Mouse (Mus musculus) heart, embryonic 10.5 days (tissue): ENCODE data around the gene Fkbp15. TPM values are rescaled to one million over a fixed set of nuclear protein-coding genes. Genes with fewer than 3 reads are reported as not detected.
A peak's percentile ranks its signal among the peaks of the same experiment; 100 is the strongest.

ENCODE experiments used
- DNase-seq: peaks from one replicate; pipeline ENCODE4 v3.0.0-alpha.2; 2017; ENCODE audit warnings: low spot score
- H3K27ac ChIP-seq: fragments of 300-500 bp; sonication (generic); 2 replicates; pipeline ENCODE4 v1.5.1; 2016; ENCODE audit warnings: mild to moderate bottlenecking
- H3K27me3 ChIP-seq: fragments of 300-500 bp; sonication (generic); 2 replicates; pipeline ENCODE4 v1.6.1; 2016; ENCODE audit warnings: mild to moderate bottlenecking; ENCODE audit not compliant: poor library complexity, insufficient read depth, severe bottlenecking
- H3K36me3 ChIP-seq: fragments of 300-500 bp; sonication (generic); 2 replicates; pipeline ENCODE4 v1.6.1; 2016; ENCODE audit warnings: mild to moderate bottlenecking, moderate library complexity
- H3K4me1 ChIP-seq: fragments of 300-500 bp; sonication (generic); 2 replicates; pipeline ENCODE4 v1.6.1; 2016; ENCODE audit warnings: mild to moderate bottlenecking
- H3K4me3 ChIP-seq: fragments of 300-500 bp; sonication (generic); 2 replicates; pipeline ENCODE4 v1.5.1; 2016; ENCODE audit warnings: mild to moderate bottlenecking, moderate library complexity
- H3K9me3 ChIP-seq: fragments of 300-500 bp; sonication (generic); 2 replicates; pipeline ENCODE4 v1.6.1; 2016; ENCODE audit warnings: mild to moderate bottlenecking, moderate library complexity
- WGBS: fragments of 180-500 bp; shearing (Covaris S2); methylation state at CpG from one replicate; pipeline ENCODE4 v1.1.7; 2016; 5-methylcytosine and 5-hydroxymethylcytosine counted together
- polyA plus RNA-seq: library from polyadenylated mRNA; unstranded; fragments of >200 nt; fragmentation: Nextera tagmentation; extraction: Ambion mirVana; gene quantifications from 2 replicates; pipeline ENCODE4 v1.2.1, GENCODE M21; 2016

Fkbp15 gene
- polyA plus RNA-seq, 1 experiment from 2014 or later: 17.2 TPM

DNA sequence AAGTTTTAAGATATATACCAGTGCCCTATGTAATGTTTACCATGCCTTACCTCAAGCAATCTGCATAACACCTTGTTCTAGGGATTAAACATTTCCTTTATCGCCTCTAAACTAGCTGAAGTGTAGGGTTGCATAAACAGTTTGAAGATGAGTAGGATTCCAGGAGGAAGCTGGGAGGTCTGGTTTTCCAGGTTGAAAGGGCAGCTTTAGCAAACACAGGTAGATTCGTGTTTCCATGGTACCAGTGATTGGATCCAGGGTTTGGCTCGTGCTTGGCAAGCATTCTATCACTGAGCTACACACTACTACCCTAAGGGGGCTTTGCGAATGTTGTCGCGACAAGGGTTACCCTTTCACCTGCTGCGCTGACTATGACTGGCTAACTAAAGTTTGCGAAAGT lies 4.0 kb upstream of the Fkbp15 start:
- Histone ChIP-seq H3K9me3 (no peaks in the 10 kb centered on the region), H3K36me3 (no peaks in the 10 kb centered on the region), H3K27ac (no peak overlapping the region), H3K27me3 (no peaks in the 10 kb centered on the region), H3K4me3 (no peak overlapping the region), H3K4me1 (peaks cover 15% of the 10 kb centered on the region)
- DNase-seq: no peak
- 87% methylated on average over 8 of the region's 8 CpGs for WGBS

DNA sequence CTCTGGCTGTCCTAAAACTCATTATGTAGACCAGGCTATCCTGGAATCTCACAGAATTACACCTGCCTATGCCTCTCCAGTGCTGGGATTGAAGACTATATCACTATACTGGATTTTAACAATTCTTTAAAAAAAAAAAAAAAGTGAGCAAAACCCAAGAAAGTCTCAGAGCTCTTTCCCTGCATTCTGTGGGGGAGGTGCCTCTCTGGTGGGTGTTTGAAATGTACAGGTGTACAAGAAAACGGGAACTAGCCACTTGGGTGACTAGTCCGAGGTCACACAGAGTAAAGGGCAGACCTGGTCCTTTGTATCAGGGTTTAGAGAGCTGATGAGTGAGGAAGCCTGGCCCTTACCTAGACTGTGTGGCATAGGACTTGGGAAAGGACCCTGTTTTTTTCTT lies 2.1 kb upstream of the Fkbp15 start:
- 81% methylated on average over 2 of the region's 2 CpGs for WGBS
- Histone ChIP-seq H3K4me3 (no peak overlapping the region; the same call in 1 of the 2 replicates), H3K27ac (no peak overlapping the region), H3K36me3 (no peaks in the 10 kb centered on the region), H3K27me3 (no peaks in the 10 kb centered on the region), H3K9me3 (no peaks in the 10 kb centered on the region), H3K4me1 (peaks cover 9% of the 10 kb centered on the region; the same call in 1 of the 2 replicates)
- no peak for DNase-seq

DNA sequence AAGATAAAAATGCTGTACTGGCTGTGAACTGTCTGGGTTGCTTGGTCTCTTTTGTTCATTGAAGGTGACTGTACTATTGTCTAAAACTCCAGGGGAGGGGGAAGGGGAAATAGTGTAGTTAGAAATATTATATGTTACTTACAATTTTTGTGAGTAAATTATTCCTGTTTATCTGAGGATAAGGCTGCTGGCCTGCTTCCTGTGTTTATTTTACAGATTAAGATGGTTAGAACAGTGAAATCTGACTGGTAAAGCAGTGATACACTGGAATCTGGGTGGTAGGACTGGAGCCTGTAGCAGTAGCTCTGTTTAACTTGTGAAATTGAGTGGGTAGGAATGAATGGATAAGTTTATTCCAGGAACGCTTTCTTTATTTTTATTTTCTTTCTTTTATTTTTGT lies 1.6 kb upstream of the Fkbp15 start:
- Histone ChIP-seq H3K27ac (no peak overlapping the region), H3K27me3 (no peaks in the 10 kb centered on the region), H3K4me3 (peak overlapping the region; percentile 86), H3K36me3 (no peaks in the 10 kb centered on the region), H3K4me1 (peaks cover 9% of the 10 kb centered on the region; the same call in 1 of the 2 replicates), H3K9me3 (no peaks in the 10 kb centered on the region)
- 91% methylated on average over 1 of the region's 1 CpGs for WGBS
- DNase-seq: no peak

DNA sequence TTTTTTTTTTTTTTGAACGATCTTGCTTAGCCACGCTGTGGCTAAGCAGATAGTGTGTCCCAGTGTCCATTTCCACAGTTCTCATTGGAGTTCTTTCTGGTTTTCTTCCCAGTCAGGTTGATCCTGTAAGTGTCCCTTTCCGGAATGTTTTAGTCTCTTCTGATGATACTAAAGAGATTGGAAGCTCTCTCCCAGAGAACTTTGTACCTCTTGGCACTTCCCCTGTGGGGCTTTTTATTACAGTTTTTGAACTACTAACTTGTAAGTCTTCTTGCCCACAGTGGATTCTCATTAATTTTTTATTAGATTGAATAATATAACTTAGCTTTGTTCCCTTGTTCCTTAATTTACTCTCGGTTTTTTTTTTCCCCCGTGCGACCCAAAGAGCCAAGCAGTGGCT lies 1.2 kb upstream of the Fkbp15 start:
- Histone ChIP-seq H3K9me3 (no peaks in the 10 kb centered on the region), H3K4me1 (peaks cover 9% of the 10 kb centered on the region; the same call in 1 of the 2 replicates), H3K4me3 (peak overlapping the region; percentile 86), H3K27me3 (no peaks in the 10 kb centered on the region), H3K36me3 (no peaks in the 10 kb centered on the region), H3K27ac (peak overlapping the region; percentile 92; the same call in 1 of the 2 replicates)
- WGBS: 41% methylated on average over 6 of the region's 6 CpGs
- no peak for DNase-seq

DNA sequence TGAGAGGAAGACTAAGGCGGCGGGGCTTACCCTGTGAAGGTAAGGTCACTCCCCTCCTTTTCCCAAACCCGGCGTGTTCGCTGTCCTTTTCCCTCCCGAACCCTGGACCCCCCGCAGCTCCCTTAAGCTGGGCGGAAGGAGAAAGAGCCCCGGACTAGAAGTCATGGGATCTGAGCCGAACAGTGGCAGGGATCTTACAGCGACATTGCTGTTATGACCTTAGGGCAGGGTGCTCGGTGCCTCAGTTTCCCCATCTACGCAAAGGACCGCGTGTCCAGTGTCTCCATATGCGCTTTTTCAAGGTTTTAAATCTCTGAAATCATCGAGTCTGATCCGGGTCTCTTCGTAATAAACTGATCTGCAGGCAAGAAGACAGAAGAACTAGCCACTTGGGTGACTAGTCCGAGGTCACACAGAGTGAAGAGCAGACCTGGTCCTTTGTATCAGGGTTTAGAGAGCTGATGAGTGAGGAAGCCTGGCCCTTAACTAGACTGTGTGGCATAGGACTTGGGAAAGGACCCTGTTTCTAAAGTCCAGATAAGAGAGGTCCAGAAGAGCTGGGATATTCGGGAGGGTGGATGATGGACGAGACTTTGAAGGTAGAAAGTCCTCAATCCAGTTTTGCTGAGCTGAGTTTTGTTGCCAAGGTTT lies 582 bp upstream of the Fkbp15 start:
- Histone ChIP-seq H3K27me3 (no peaks in the 10 kb centered on the region), H3K27ac (peak overlapping the region; percentile 92), H3K36me3 (no peaks in the 10 kb centered on the region), H3K4me3 (peak overlapping the region; percentile 86), H3K9me3 (no peaks in the 10 kb centered on the region), H3K4me1 (peaks cover 9% of the 10 kb centered on the region; the same call in 1 of the 2 replicates)
- under 1% methylated on average over 22 of the region's 22 CpGs for WGBS
- DNase-seq: no peak

DNA sequence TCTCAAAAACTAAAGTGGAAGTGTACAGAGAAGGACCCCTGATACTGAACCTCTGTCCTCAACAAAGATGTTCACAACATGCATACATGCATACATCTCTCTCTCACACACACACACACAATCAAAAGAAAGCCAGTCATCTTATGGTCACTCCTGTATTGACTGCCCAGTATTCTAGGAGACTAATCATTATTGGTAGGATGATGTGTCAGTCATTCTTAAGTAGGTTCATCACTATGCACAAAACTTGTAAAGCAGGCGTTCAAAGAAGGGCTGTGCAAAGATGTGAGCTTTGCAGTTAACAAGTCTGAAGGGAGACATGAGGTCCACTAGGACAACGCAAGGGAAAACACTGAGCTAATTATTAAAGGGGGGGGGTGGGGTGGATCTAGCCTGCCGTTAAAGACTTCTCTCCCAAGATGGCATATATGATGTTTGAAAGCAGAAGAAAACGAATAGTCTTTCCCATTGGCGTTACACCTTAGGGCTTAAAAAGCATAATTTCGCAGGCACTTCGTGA lies 1.0 kb downstream of the Fkbp15 start:
- DNase-seq: no peak
- Histone ChIP-seq H3K27me3 (no peaks in the 10 kb centered on the region), H3K9me3 (no peaks in the 10 kb centered on the region), H3K36me3 (no peaks in the 10 kb centered on the region), H3K4me3 (peak overlapping the region; percentile 86), H3K4me1 (peaks cover 7% of the 10 kb centered on the region; the same call in 1 of the 2 replicates), H3K27ac (peak overlapping the region; percentile 92)
- WGBS: 47% methylated on average over 7 of the region's 7 CpGs

DNA sequence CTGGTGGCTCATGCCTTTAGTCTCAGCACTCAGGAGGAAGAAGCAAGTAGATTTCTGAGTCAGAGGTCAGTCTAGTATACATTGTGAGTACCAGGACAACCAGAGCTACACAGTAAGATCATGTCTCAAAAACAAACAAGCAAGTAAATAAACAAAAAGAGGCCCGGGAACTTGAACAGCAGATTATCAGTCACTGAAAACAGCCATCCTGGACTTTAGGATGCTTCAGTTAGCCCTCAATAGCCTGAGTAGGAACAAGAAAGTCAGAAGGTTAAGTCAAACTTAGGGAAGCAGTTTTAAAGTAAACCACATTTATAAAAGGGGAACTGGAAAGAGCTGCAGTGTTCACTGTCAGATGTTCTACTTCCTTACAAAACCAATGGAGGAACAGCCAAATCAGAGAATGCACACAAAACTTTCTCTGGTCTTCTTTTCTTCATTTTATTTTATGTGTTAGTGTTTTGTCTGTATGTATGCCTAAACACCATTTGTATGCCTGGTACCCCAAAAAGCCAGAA lies 2.7 kb downstream of the Fkbp15 start:
- H3K4me1 ChIP-seq: peaks cover 7% of the 10 kb centered on the region; the same call in 1 of the 2 replicates
- H3K9me3 ChIP-seq: no peaks in the 10 kb centered on the region
- H3K27ac ChIP-seq: no peak overlapping the region
- no peak for DNase-seq
- WGBS: 60% methylated on average over 1 of the region's 1 CpGs
- no peaks in the 10 kb centered on the region for H3K27me3 ChIP-seq
- H3K4me3 ChIP-seq: no peak overlapping the region
- H3K36me3 ChIP-seq: no peaks in the 10 kb centered on the region

DNA sequence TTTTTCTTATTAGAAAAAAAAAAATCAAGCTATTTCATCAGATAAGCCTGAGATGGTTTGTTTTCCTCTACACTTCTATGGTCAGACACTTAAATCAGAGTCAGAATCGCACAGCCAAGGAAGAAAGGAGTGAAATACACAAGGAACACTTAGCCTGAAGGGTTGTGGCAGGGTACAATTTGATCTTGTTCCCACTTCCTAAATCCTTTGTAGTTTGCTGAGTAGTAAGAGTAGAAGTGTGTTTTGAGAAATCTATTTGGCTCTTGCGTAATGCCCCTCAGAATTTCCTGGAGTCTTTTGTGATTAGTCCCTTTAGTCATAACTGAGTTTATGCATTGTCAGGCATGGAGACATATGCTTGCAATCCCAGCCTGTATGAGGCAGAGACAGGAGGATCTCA lies 11.0 kb downstream of the Fkbp15 start:
- 87% methylated on average over 2 of the region's 2 CpGs for WGBS
- Histone ChIP-seq H3K4me1 (no peaks in the 10 kb centered on the region), H3K27ac (no peak overlapping the region), H3K36me3 (peaks cover 23% of the 10 kb centered on the region), H3K27me3 (no peaks in the 10 kb centered on the region), H3K9me3 (no peaks in the 10 kb centered on the region), H3K4me3 (no peak overlapping the region)
- no peak for DNase-seq

DNA sequence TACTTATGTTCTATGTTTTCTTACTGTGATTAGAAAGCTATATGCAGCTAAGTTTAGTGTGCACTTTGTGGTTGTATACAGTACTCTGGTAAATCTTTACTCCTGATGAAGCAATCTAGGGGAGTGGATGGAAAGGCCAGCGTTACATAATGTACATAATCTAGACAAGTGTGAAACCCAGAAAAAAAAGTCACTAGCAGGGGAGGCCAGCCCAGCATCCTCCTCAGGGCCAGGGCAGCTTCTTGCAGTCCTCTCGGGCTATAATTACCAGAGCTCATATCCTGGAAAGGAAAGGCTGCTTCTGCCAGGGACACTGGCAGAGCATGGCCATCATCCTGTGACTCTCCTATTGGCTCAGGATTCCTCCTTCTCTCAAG lies 12.0 kb downstream of the Fkbp15 start:
- DNase-seq: no peak
- no peaks in the 10 kb centered on the region for H3K9me3 ChIP-seq
- H3K27ac ChIP-seq: peak overlapping the region; percentile 47
- H3K36me3 ChIP-seq: peaks cover 31% of the 10 kb centered on the region
- WGBS: 48% methylated on average over 2 of the region's 2 CpGs
- H3K4me1 ChIP-seq: no peaks in the 10 kb centered on the region
- H3K4me3 ChIP-seq: no peak overlapping the region
- H3K27me3 ChIP-seq: no peaks in the 10 kb centered on the region

DNA sequence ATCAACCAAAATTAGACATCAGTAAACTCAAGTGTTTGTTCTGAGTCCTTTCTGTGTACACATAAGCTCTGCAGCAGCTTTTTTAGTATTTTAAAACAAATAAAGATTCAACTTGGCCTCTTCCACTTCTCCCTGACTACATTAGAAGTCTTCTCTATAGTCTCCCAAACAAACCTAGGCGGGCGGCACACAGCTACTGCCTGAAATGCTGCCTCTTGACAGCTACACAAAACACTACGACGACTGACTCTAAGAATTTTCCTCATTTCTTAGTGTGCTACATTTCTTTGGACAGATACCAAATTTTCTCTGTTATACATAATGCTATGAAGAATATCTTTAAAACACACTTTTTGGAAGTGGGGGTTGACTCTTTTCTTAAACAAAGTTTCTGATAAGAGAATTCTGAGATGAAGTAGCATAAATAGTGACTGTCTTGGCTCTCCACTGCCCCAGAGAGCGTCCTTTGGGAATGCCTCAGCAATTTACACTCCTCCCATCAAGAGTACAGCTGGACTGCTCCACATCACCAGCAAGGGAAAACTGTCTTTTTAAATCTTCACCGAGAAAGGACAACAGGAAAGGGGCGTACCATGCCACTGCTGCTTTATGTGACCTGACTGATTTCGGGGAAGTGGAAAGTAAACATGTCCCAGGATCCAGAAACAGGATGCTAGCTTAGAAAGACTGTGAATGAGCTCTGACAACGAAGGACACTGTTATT lies 12.6 kb downstream of the Fkbp15 start:
- 59% methylated on average over 9 of the region's 9 CpGs for WGBS
- Histone ChIP-seq H3K36me3 (peaks cover 33% of the 10 kb centered on the region), H3K9me3 (no peaks in the 10 kb centered on the region), H3K27me3 (no peaks in the 10 kb centered on the region), H3K4me1 (no peaks in the 10 kb centered on the region), H3K4me3 (no peak overlapping the region), H3K27ac (0 out of 2 replicates have a peak overlapping the region, but pooled peaks have one; percentile 56)
- no peak for DNase-seq

DNA sequence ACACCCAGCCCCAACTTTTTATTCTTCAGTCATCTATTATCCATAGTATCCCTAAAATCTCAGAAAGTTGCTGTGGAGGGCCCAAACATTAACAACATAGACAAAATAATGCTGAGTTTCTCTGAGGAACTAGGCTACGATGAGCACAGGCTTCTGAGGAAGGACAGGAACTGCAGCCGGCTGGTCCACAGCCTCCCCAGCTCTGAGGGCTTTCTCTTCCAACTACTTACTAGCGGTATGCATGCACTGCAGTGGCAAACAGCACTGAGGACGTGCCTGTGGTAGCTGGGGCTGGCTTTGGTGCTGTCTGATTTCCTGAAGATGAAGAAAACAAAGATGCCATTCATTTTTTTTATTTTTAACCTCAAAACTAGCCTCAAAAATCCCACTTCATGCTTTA lies 14.5 kb downstream of the Fkbp15 start:
- Histone ChIP-seq H3K27ac (no peak overlapping the region), H3K36me3 (peaks cover 33% of the 10 kb centered on the region), H3K27me3 (no peaks in the 10 kb centered on the region), H3K9me3 (no peaks in the 10 kb centered on the region), H3K4me3 (no peak overlapping the region), H3K4me1 (no peaks in the 10 kb centered on the region)
- WGBS: 70% methylated on average over 4 of the region's 4 CpGs
- no peak for DNase-seq

DNA sequence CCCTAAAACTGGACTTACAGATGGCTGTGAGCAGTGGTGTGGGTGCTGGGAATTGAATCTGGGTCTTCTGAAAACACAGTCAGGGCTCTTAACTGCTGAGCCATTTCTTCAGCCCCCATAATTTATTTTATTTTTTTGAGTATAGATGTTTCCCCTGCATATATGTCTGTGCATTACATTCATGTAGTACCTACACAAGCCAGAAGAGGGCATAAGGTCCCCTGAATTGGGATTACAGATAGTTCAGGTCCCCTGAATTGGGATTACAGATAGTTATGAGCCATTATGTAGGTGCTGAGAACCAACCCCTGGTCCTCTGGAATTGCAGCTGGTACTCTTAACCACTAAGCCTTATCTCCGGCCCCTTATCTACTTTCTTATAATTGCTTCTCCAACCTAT lies 16.3 kb downstream of the Fkbp15 start:
- Histone ChIP-seq H3K27ac (no peak overlapping the region), H3K9me3 (no peaks in the 10 kb centered on the region), H3K4me3 (no peak overlapping the region), H3K36me3 (peaks cover 39% of the 10 kb centered on the region), H3K27me3 (no peaks in the 10 kb centered on the region), H3K4me1 (no peaks in the 10 kb centered on the region)
- no peak for DNase-seq
- 83% methylated on average over 1 of the region's 1 CpGs for WGBS

DNA sequence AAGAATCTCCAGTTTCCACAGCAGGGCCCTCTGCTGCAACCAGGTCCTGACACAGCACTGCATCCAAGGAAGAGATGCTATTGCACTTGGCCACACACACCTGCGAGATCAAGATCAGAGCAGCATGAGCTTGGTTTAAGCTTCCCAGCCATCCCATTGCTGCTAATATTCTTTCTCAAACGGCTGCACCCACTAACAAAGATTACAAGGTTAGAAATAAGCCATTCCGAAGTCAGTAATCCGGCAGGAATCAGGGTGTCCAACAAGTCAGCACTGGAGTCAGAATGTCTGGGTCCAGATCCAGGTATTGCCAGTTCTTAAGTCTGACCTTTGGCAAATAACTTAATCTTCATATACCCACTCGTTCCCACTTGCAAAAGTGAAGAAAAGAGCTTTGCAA lies 21.8 kb downstream of the Fkbp15 start:
- H3K27ac ChIP-seq: no peak overlapping the region
- no peaks in the 10 kb centered on the region for H3K27me3 ChIP-seq
- no peak for DNase-seq
- H3K4me3 ChIP-seq: no peak overlapping the region
- H3K4me1 ChIP-seq: no peaks in the 10 kb centered on the region
- H3K9me3 ChIP-seq: no peaks in the 10 kb centered on the region
- WGBS: 86% methylated on average over 5 of the region's 5 CpGs
- H3K36me3 ChIP-seq: peaks cover 38% of the 10 kb centered on the region
